Mouse (Mus musculus) adrenal gland, postnatal 36 days (tissue): ENCODE results near the gene Etnk1. TPM values are rescaled to one million over a fixed set of nuclear protein-coding genes. Genes with fewer than 3 reads are reported as not detected.
"Not testable (repeated sequence)": the region's sequence is repeated elsewhere in the genome, so short reads cannot be mapped to it uniquely, and the experiment has no call there.

ENCODE experiments used
- DNase-seq, 2 experiments: peaks; one replicate each; pipeline ENCODE4 v3.0.0; 2021; ENCODE audit warnings: mixed read lengths in 1 of 2
- total RNA-seq, 2 experiments: library from RNA; stranded (reverse); gene quantifications; 2 replicates each; pipeline ENCODE4 v1.2.3; 2021

Gene Etnk1
- total RNA-seq, 2 experiments from 2014 or later, result 115 to 119 TPM

DNA sequence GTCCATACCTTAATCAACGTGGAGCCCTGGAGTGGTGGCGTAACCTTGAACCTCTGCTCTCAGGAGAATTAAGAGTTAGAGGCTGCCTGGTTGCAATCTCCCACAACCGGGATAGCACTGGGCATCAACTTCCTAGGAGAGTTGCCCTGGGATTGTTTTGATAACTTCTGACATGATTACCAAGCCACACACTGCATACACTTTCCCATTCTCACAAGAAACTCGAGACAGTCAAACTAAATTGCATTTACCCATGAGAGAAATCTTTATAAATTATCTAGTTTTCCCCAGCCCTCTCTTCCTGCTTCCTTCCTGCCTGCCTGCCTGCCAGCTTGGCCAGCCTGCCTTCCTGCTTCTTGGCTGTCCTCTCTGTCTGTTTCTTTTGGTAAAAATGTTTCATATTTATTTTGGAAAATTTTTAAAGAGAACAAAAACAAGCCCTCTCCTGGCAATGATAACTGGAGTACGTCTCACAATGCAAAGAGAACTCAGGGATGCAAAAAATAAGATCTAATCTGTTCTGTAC is 17.2 kb upstream of the Etnk1 start:
- no peak for DNase-seq

DNA sequence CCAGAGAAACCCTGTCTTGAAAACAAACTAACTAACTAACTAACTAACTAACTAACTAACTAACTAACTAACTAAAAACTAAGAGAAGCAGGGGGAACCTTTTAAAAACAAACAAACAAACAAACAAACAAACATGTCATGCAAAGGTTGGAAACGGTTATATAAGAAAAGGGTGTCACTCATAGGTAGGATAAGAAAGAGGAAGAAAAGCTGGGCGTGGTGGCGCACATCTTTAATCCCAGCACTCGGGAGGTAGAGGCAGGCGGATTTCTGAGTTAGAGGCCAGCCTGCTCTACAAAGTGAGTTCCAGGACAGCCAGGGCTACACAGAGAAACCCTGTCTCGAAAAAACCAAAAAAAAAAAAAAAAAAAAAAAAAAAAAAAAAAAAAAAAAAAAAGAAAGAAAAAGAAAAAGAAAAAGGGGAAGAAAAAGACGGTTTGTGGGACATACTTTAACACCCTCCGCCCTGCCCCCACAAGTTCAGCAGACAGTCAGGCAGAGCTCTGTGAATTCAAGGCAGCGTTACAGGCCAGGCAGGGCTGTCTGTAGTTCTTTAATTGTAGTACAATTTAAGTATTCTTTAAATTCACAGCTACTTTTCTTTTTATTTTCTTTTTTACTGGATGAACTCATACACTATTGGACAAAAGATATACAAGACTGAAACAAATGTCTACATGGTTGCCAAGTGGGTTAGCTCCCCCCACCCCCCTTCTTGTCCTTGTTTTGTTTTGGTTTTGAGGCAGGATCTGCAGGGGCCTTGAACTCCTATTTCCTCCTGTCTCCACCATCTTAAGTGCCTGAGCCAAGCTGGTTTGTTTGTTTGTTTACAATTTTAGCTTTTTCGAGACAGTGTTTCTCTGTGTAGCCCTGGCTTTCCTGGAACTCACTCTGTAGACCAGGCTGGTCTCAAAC is 15.7 kb upstream of the Etnk1 start:
- not testable (repeated sequence) for DNase-seq

DNA sequence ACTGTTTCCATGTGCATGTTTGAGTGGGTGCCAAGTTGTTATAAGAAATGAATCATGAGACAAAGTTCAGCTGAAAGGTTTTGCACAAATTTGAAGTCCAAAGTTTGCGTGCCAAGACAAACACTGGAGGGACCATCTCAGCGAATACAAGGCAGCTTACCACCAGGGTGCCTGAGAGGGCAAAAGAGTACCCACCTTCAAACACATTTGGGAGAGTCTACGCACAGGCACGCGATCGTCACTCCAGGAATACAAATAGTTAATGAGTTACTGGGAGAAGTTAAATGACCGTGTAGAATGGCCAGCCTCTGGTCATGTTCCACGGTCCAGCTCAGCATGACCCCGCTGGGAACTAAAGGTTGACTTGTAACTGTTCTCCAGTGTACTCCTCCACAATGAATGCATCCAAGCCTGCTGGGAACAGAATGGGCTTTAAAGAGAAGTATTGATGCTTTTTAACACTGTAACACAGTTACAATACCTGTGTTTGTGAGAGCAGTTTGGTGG is 14.6 kb upstream of the Etnk1 start:
- peak; percentile 49 to 58 for DNase-seq

DNA sequence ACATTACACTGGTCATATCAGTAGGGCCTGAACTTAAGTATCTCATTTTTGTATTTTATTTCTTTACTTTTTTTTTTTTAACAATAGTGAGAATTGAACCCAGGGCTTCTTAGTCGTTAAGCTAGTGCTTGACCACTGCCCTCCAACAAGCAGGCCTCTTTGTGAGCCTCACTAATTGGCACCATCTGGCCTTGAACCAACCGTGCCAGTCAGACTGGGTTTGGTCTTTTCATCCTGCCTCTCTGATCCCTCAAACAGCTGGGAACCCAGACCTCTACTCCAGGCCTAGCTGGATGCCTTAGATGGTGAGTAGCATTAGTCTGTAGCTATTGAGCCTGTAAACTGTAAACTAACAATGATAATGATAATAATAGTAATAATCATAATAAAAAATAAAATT is 13.9 kb upstream of the Etnk1 start:
- DNase-seq, result no peak

DNA sequence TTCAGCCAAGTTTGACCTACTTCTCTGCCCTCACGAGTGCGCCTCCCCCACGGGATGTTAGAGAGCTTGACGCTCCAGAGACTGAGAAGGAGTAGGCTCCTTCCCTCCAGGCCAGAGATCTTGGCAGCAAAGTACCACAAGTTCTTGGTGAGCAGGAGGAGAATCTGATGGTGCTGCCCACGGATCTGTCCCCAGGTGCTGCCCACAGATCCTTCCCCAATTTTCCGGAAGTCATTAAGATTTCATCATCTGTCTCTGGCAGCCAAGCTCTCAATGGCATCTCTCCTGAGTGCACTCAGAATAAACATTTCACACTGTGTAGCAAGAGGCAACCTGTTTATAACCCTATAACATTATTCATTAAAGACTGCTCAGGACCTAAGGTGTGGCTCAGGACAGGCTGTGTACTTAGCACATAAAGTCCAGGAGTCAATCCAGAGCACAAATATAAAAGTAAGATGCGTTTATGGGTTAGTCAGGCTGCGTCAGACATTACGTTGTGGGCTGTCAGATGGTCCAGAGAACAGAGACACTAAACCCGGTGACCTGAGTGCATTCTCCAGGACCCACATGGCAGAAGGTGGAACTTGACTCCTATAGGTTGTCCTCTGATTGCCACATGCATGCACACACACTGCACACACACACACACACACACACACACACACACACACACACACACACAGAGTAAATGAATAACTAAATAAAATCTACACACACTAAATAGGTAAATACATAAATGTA is 13.1 kb upstream of the Etnk1 start:
- no peak for DNase-seq

DNA sequence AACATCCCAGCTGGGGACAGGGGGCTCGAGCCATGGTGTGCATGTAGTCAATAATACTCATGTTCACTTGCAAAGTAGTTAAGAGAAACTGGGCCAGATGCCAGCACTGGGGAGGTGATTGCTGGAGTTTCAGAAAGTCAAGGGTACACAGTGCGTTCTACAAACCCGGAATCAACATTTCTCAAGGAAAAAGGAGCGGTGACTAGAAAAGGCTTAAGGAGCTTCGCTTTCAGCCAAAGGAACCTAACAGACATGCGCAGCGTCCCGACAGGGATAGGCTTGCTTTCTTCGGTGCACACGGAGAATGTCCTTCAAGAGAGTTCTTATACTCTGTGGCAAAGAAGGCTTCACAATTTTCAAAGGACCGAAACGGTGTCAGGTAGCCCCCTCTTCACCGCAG is 12.1 kb upstream of the Etnk1 start:
- peak; percentile 66 to 70 for DNase-seq

DNA sequence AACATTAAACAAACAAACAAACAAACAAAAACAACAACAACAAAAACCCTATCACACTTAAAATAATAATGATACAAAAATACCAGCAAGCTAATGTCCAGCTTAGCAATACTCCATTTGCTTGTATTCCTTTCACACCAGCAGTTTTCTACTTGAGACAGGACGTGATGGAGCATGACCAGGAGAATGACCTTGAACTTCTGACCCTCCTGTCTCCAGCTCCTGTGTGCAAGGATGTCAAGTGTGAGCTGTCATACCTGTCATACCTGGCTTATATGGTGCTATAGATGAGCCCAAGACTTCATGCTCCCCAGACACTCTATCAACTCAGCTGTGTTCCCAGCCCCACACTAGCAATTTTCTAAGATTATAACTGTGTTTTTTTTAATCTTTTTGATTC is 11.0 kb upstream of the Etnk1 start:
- no peak for DNase-seq

DNA sequence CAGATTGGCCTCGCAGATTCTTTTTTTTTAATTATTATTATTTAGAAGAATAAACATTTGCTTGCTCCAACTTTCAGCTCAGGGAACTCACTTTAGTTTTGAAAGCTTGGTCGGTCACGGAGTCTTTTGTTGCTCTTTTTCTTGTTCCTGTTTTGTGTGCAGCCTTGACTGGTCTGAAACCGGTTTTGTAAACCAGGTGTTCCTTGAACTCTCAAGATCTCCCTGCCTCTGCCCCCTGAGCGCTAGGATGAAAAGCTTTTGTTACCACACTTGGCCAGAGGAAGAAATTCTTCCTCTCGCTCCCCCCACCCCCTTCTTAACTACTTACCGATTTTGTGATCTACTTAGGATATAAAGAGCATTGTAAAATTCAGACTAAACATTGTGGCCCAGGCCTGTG is 10.3 kb upstream of the Etnk1 start:
- no peak for DNase-seq

DNA sequence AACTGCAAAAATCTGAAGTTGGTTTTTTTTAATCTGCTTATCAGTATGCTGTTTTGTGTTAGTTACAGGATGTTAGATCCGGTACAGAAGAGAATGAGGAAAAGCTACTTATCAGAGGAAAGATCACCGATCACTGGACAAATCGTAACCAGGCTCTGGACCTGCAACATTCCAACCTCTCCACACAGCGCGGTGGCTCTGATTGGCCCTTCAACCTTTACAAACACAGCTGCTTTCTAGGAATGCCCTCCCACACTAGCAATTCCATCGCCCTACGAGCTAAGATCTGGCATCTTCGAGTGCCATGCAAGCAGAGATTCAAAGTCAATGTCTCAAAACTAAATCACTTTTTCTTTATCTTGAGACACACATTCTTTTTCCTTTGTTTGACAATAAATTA is 9.6 kb upstream of the Etnk1 start:
- DNase-seq, result no peak

DNA sequence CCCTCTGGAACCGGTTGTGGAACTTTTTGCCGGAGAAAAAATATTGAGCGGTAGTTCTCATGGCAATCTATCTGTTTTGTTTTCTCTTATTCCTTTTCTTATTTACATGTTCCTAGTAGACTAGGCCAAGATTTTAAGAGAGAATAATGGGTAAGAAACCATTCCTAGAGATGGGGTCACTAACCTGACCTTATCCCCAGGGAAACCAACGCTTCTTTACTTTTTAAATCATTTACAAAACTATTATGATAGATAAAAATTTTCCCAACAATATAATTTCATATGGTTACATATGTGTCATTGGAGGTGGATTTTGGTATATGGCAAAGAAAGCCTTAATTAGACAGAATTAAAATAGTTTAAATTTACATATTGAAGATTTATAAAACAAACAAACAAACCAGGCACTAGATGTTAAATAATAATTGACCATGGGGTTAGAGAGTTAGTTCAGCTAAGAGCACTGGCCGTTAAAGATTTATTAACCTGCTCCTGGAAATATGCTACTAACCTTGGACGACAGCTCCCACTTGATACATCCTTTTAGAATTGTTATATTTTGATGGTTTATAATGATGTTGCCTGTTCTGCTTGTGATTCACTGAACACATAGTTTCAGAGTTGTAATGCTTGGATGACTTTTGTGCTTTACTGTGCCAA is 6.3 kb upstream of the Etnk1 start:
- no peak for DNase-seq

DNA sequence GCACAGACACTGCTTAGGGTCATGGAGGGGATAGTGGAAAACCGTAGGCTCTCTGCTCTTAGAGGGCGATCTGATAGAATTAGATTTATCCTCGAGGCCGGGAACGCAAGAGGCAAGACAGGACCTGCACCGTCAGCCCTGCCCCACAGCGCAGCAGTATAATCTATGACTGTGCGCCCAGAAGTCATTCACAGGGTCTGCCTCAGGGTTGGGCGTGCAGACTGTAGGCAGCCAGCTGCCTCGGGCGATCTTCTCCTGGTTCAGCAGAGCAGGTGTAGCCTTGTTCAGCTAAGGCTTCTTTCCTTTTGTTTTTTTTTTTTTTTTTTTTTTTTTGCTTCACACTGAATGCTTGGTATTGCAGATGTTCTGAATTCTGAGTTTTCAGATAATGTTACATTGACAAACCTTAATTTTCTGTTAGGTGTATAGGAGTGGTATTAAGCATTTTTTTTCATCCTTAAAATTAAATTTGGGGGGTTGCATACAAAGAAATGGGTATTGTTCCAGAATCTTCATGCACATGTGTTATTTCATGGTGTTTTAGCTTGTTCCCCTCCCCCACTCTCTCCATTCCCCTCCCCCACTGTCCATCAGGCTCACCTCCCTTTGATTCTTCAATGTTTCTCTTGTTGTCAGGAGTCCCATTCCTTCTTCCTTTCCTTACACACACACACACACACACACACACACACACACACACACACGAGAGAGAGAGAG is 4.7 kb upstream of the Etnk1 start:
- DNase-seq, result no peak

DNA sequence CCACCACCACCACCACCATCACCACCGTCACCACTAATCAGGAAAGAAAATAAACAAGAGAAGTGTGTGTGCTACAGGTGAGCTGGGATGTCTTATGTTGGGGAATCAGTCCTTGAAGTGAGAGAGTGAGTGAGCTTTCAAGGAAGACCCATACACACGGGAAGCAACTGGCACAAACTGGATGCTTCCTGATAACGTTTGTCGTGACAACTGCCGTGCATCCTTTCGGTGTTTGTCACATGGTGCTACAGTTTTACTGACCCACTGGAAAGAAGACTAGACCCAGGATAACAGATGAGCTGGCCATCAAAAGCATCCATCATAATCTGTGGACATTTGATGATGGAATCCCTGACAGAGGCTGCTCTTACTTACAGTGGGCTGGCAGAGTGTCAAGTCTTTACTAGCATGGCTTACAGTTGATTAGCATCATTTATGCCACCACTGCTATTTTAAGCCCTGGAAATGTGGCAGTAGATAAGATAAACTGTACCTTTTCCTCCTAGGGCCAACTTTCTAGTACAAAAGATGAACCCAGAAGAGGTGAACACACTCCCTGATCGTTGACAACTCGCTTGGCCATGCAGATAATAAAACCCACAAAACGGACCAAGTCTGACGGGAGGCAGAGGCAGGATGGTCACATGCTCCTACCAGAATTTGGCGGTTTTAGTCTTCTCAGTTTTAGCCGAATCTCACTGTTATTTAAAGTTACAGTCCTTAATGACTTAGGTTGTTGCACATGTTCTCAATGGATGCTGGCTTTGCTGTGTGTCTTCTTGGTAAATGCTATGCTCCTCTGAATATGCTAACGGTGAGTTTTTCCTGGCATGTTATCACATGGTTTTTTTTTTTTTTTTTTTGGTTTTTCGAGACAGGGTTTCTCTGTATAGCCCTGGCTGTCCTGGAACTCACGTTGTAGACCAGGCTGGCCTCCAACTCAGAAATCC is 2.8 kb upstream of the Etnk1 start:
- DNase-seq, result no peak

DNA sequence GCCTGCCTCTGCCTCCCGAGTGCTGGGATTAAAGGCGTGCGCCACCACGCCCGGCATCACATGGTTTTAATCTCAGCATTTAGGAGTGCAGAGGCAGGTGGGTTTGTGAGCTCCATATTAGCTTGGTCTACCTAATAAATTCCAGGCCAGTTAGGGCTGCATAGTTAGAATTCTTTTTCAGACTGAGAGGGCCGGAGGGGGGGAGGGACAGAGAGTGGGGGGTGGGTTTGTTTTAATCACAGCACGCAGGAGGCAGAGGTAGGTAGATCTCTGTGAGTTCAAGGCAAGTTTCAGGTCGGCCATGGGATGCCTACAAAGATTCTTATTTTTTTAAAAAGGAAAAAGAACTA is 2.1 kb upstream of the Etnk1 start:
- DNase-seq, result no peak

DNA sequence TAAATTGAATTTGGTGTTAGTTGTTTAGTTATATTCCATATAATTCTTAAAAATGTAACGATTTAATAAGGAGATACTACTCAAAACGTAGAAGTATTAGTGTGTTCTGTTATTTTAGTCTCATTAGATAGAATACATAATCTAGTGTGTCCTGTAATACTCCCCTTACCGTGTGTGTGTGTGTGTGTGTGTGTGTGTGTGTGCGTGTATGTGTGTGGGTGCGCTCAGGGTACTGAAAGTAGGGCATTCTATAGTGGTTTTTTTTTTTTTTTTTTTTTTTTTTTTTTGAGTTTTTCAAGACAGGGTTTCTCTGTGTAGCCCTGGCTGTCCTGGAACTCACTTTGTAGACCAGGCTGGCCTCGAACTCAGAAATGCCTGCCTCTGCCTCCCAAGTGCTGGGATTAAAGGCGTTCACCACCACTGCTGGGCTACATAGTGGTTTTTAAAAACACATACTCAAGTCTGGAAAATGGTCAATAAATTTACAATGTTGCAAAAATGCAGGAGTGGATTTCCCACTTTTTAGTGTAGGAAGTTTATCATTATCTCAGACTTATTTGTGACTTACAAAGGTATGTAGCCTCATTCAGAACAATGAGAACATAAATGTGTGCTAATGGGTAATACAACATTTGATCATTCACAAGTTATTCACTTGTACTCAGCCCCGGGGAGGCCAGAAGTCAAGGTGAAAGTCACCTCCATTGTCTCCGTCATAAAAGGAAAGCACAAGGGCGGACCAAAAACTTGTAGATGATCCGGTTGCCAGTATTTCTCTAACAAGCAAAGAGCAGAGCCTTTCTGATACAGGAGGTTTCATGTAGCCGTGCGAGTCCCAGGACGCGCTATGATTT is 1.4 kb upstream of the Etnk1 start:
- no peak for DNase-seq

DNA sequence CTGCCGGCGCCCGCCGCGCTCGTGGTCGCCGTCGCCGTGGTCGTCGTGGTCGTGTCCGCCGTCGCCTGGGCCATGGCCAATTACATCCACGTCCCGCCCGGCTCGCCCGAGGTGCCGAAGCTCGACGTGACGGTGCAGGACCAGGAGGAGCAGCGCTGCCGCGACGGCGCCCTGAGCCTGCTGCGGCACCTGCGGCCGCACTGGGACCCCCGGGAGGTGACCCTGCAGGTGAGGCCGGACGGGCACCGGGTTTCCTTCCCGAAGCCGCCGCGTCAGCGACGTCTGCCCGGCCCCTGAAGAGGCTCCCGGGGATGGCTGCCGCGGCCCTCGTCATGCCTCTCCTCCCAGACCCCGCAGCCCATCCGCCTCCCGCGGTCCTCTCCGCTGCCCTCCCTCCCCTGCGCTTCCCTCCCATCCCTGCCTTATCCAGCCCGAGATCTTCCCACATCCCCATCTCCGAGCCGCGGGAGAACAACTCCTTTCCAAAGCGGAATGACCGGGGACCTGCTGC is 443 bp downstream of the Etnk1 start:
- peak; percentile 53 to 70 for DNase-seq

DNA sequence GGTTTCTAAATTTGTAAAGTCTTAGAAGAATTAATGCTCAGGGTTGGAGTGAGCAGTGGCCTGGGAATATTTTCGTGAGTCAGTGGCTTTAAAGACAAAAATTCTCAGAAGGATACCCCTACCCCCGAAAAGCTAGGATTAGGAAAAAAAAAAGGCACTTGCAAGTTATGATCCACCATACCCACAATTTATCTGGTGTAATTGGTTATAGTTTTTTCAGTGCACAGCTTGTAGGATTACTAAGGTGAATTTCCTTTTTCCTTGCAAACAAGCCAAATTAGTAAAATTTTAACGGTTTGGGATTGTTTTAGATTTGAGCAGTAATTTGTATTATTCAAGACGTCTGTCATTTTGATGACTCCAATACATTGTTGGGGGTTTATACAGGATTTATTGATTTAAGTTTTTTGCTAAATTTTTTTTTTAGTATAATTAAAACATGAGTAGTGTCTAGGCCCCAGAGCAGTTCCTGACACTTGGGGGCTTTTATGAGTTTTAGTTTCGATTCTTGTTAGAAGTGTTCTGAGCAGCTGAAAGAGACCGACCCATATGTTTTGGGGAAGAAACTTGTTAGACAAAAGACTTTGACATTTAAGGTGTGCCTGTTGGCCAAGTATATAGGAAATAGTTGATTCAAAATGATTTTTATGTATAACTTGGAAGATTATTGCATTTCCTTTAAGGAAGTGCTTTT is 1.1 kb downstream of the Etnk1 start:
- no peak for DNase-seq

DNA sequence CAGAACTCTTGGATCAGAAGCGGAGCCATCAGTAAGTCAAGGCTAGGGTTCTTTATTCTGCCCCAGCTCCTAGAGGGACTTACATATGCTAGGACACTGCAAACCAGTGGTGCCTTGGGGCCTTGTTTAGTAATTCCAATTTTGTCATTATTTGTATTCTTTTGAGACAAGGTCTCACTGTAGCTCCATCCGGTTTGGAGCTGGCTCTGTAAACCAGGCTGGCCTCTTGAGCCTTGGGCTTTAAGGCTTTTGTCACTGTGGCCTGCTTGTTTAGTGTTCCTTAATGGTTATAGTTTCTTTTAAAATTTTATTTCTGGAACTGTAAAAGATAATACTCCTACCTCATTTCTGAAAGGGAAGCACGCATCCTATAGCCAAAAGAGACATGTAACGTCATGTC is 2.4 kb downstream of the Etnk1 start:
- no peak for DNase-seq

DNA sequence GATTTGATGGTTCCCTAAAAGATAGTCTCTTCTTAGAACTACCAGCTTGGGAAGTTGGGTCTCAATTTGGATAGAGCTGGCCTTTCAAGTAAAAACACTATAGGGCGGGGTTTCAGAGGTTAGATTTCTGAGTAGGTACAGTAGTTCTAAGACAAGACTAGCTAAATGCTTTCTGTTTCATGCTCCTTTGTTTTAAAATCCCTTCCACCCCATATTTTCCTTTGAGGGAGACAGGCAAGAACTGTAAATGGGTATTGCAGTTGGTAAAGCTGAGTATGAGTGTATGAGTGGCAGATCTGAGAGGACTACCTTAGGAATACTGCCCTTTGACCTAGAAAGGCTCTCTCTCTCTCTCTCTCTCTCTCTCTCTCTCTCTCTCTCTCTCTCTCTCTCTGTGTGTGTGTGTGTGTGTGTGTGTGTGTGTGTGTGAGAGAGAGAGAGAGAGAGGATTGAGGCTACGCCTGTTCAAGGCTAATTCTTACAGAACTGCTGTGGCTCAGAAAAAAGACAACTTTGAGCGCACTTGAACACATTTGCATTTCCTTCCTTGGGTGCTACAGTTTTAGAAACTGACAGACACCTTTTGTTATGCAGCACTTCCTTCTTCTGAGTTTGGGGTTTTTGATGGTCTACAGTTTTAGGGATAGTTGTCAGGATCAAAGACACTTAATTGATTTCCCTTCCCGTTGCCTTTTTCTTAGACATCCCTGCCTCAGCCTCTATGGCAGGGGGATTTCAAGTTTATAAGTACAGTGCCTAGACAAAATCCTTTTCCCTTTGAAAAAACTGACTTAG is 3.3 kb downstream of the Etnk1 start:
- DNase-seq, result no peak
